Mouse (Mus musculus): ENCODE data around the gene Setd1b. TPM values are rescaled to one million over a fixed set of nuclear protein-coding genes. Genes with fewer than 3 reads are reported as not detected.

Gene Setd1b
- polyA plus RNA-seq, 1 experiment = 28.2 TPM

DNA sequence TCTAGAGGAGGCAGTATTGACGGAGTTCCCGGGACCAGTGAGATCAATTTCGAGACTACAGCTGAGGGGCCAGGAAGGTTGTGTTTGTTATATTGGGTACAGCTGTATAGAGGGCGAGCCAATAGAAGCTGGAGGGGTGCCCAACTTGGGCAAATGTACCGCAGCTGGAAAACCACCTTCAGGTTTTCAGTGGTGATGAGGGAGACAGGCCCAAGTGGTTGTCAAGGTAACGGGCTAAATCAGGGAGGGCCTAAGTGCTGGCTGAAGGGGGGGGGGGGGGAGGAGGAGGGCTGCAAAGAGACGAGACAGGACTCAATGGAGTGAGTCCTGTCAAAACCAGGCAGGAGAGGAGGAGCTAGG lies 8.2 kb upstream of the Setd1b start:
- Histone ChIP-seq H3K27ac (ENCODE audit: insufficient read depth, low read depth, low read length) (no peak overlapping the region), H3K4me1 (ENCODE audit: control insufficient read depth, insufficient read depth, low read length) (peaks cover 39% of the 10 kb centered on the region), H3K4me3 (ENCODE audit: insufficient read depth, low read length) (no peak overlapping the region)
- no peak for TF ChIP-seq POLR2A (IDR thresholded peaks at IDR 0.05; ENCODE audit: borderline replicate concordance, low read depth, low read length)
- no peak for TF ChIP-seq CTCF (IDR thresholded peaks at IDR 0.05; ENCODE audit: low read depth, low read length)

GRCm38 (mm10) chr5:123134186-123134874 lies 7.7 kb upstream of the Setd1b start:
- no peak overlapping the region for H3K4me3 ChIP-seq (ENCODE audit: insufficient read depth, low read length)
- H3K27ac ChIP-seq (ENCODE audit: insufficient read depth, low read depth, low read length) = no peak overlapping the region
- peaks cover 33% of the 10 kb centered on the region for H3K4me1 ChIP-seq (ENCODE audit: control insufficient read depth, insufficient read depth, low read length)
- no peak for TF ChIP-seq POLR2A (IDR thresholded peaks at IDR 0.05; ENCODE audit: borderline replicate concordance, low read depth, low read length)
- no peak for TF ChIP-seq CTCF (IDR thresholded peaks at IDR 0.05; ENCODE audit: low read depth, low read length)

DNA sequence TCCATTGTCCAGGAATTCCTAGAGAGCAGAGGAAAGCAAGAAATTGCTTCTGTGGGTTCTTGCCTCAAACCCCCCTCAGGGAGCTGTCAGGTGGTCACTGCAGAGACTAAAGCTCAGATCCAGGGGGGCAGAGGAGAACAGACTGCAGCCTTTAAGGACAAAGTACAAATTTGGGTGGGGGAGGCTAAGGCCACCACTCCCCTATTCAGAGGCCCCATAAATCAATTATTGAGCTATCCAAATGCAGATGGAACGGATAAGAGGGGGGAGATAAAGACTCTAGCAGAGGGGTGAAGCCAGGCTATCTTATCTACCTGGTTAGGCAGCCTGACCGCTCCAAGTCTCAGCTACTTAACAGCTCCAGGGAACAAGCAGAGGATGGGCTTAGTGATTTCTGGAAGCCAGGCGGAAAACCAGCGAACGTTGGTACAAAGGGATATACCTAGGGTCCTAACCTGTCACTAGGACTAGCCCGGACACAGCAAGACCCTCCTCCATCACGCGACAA lies 7.1 kb upstream of the Setd1b start:
- no peak overlapping the region for H3K4me3 ChIP-seq (ENCODE audit: insufficient read depth, low read length)
- no peak overlapping the region; the same call in 1 of the 2 replicates for H3K27ac ChIP-seq (ENCODE audit: insufficient read depth, low read depth, low read length)
- TF ChIP-seq CTCF (IDR thresholded peaks at IDR 0.05; ENCODE audit: low read depth, low read length) (no peak), POLR2A (IDR thresholded peaks at IDR 0.05; ENCODE audit: borderline replicate concordance, low read depth, low read length) (no peak)
- peaks cover 27% of the 10 kb centered on the region for H3K4me1 ChIP-seq (ENCODE audit: control insufficient read depth, insufficient read depth, low read length)

- H3K27ac ChIP-seq (ENCODE audit: insufficient read depth, low read depth, low read length) = peak overlapping the region; percentile 97
- peak overlapping the region; percentile 53 for H3K4me3 ChIP-seq (ENCODE audit: insufficient read depth, low read length)
- peaks cover 22% of the 10 kb centered on the region for H3K4me1 ChIP-seq (ENCODE audit: control insufficient read depth, insufficient read depth, low read length)
- TF ChIP-seq CTCF (IDR thresholded peaks at IDR 0.05; ENCODE audit: low read depth, low read length) (no peak), POLR2A (IDR thresholded peaks at IDR 0.05; ENCODE audit: borderline replicate concordance, low read depth, low read length) (no peak)
Measured at GRCm38 (mm10) chr5:123135471-123136360, 6.3 kb upstream of the Setd1b start.

GRCm38 (mm10) chr5:123136361-123137043 lies 5.5 kb upstream of the Setd1b start:
- Histone ChIP-seq H3K4me1 (ENCODE audit: control insufficient read depth, insufficient read depth, low read length) (peaks cover 17% of the 10 kb centered on the region), H3K27ac (ENCODE audit: insufficient read depth, low read depth, low read length) (peak overlapping the region; percentile 97), H3K4me3 (ENCODE audit: insufficient read depth, low read length) (peak overlapping the region; percentile 53)
- no peak for TF ChIP-seq POLR2A (IDR thresholded peaks at IDR 0.05; ENCODE audit: borderline replicate concordance, low read depth, low read length)

- Histone ChIP-seq H3K27ac (ENCODE audit: insufficient read depth, low read depth, low read length) (peak overlapping the region; percentile 97), H3K4me1 (ENCODE audit: control insufficient read depth, insufficient read depth, low read length) (peaks cover 12% of the 10 kb centered on the region)
- TF ChIP-seq CTCF (IDR thresholded peaks at IDR 0.05; ENCODE audit: low read depth, low read length) (no peak; the same call in 1 of the 2 replicates), POLR2A (IDR thresholded peaks at IDR 0.05; ENCODE audit: borderline replicate concordance, low read depth, low read length) (0 out of 2 replicates have a peak, but pooled peaks have one; percentile 31)
Measured at GRCm38 (mm10) chr5:123137044-123137909, 4.7 kb upstream of the Setd1b start.

DNA sequence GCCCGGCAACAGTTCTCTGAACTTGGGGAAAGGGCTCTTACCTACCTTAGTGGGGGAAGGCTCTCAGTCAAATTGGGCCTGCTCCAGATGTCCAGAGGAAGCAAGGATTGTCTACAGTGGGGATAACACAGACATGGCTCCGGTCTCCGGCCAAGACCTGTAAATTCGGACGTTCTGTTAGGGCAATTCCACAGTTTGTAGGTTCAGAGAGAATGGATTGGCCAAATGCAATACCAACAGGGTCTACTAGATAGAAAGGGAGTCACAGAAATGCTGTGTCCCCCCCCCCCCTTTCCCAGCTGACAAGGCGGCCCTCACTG lies 4.1 kb upstream of the Setd1b start:
- peaks cover 12% of the 10 kb centered on the region for H3K4me1 ChIP-seq (ENCODE audit: control insufficient read depth, insufficient read depth, low read length)
- peak overlapping the region; percentile 53 for H3K4me3 ChIP-seq (ENCODE audit: insufficient read depth, low read length)
- peak overlapping the region; percentile 97 for H3K27ac ChIP-seq (ENCODE audit: insufficient read depth, low read depth, low read length)
- TF ChIP-seq POLR2A (IDR thresholded peaks at IDR 0.05; ENCODE audit: borderline replicate concordance, low read depth, low read length) = no peak
- TF ChIP-seq CTCF (IDR thresholded peaks at IDR 0.05; ENCODE audit: low read depth, low read length) = no peak

More at GRCm38 (mm10) chr5:123137044-123137909, 4.7 kb upstream of the Setd1b start:
- H3K4me3 ChIP-seq (ENCODE audit: insufficient read depth, low read length) = peak overlapping the region; percentile 53

GRCm38 (mm10) chr5:123138230-123138911 lies 3.6 kb upstream of the Setd1b start:
- H3K4me1 ChIP-seq (ENCODE audit: control insufficient read depth, insufficient read depth, low read length) = peaks cover 9% of the 10 kb centered on the region
- TF ChIP-seq CTCF (IDR thresholded peaks at IDR 0.05; ENCODE audit: low read depth, low read length) (no peak), POLR2A (IDR thresholded peaks at IDR 0.05; ENCODE audit: borderline replicate concordance, low read depth, low read length) (no peak)

More at GRCm38 (mm10) chr5:123138230-123138911, 3.6 kb upstream of the Setd1b start:
- Histone ChIP-seq H3K4me3 (ENCODE audit: insufficient read depth, low read length) (peak overlapping the region; percentile 73), H3K27ac (ENCODE audit: insufficient read depth, low read depth, low read length) (peak overlapping the region; percentile 99)
